Comparison of ENCODE assay signal across 26 mouse cellular contexts in genomic region chr8:11608848-11609247, GRCm38 (mm10).
"Had no signal": no experiment of that assay in that cellular context is flagged by ENCODE, and none has a peak within 500 bp of the region (broad histone marks: within the 10 kb centered on the region; RNA-seq: fewer than 3 reads in every experiment).

No protein-coding gene starts in this region.

- H3K27me3 ChIP-seq: heart, embryonic 13.5 days; heart, embryonic 15.5 days; hindbrain, embryonic 13.5 days; hindbrain, embryonic 15.5 days; limb, embryonic 13.5 days; limb, embryonic 15.5 days; liver, embryonic 12.5 days had no signal

- H3K4me1 ChIP-seq: heart, embryonic 13.5 days; heart, embryonic 15.5 days; hindbrain, embryonic 13.5 days; hindbrain, embryonic 15.5 days; limb, embryonic 13.5 days; limb, embryonic 15.5 days; liver, embryonic 12.5 days had no signal

- H3K4me2 ChIP-seq: heart, embryonic 11.5 days; heart, embryonic 13.5 days; heart, embryonic 15.5 days; hindbrain, embryonic 13.5 days; hindbrain, embryonic 15.5 days; limb, embryonic 13.5 days; limb, embryonic 15.5 days; liver, embryonic 12.5 days had no signal

- H3K27ac ChIP-seq: gastrocnemius, adult 2 months; heart, adult 2 months; heart, embryonic 13.5 days; heart, embryonic 15.5 days; hindbrain, embryonic 13.5 days; hindbrain, embryonic 15.5 days; hindbrain, postnatal 0 days; layer of hippocampus, adult 2 months; limb, embryonic 13.5 days; limb, embryonic 15.5 days; liver, embryonic 12.5 days; liver, embryonic 14.5 days had no signal

- H3K9me3 ChIP-seq: heart, embryonic 13.5 days; heart, embryonic 15.5 days; hindbrain, embryonic 13.5 days; hindbrain, embryonic 15.5 days; limb, embryonic 15.5 days had no signal

- H3K4me3 ChIP-seq: gastrocnemius, adult 2 months; heart, adult 2 months; heart, embryonic 13.5 days; heart, embryonic 15.5 days; hindbrain, embryonic 13.5 days; hindbrain, embryonic 15.5 days; layer of hippocampus, adult 2 months; limb, embryonic 13.5 days; limb, embryonic 15.5 days; liver, embryonic 12.5 days had no signal

- H3K9ac ChIP-seq: heart, embryonic 13.5 days; heart, embryonic 15.5 days; hindbrain, embryonic 13.5 days; hindbrain, embryonic 15.5 days; limb, embryonic 13.5 days; limb, embryonic 15.5 days; liver, embryonic 12.5 days; liver, embryonic 14.5 days had no signal

- DNase-seq: gastrocnemius, adult 2 months; gastrocnemius, postnatal 14 days; gastrocnemius, postnatal 36 days; heart, adult 11 months; heart, adult 2 months; heart, postnatal 14 days; heart, postnatal 36 days; kidney, adult 11 months; kidney, adult 8-10 months; kidney, postnatal 10 days; kidney, postnatal 25 days; kidney, postnatal 4 days; layer of hippocampus, postnatal 36 days; left cerebral cortex, postnatal 4 days had no signal

- ATAC-seq: hindbrain, postnatal 0 days; intestine, embryonic 16.5 days; liver, embryonic 12.5 days had no signal
